Mouse (Mus musculus): Measurements from ENCODE around the gene Snx32.

Gene Snx32

GRCm38 (mm10) chr19:5457746-5458442 is 52.4 kb downstream of the Snx32 start, which contains the start of gene Ccdc85b:
Ccdc85b (minus strand) TSS chr19:5457894.
- no peak for DNase-seq (ENCODE audit: low read depth, low spot score)

GRCm38 (mm10) chr19:5456922-5457745 is 53.2 kb downstream of the Snx32 start:
- DNase-seq (ENCODE audit: low read depth, low spot score), result peak; percentile 91

GRCm38 (mm10) chr19:5456241-5456921 is 54.0 kb downstream of the Snx32 start:
- DNase-seq (ENCODE audit: low read depth, low spot score), result no peak

GRCm38 (mm10) chr19:5455568-5455967 is 54.8 kb downstream of the Snx32 start:
- no peak for DNase-seq (ENCODE audit: low read depth, low spot score)

GRCm38 (mm10) chr19:5455037-5455436 is 55.3 kb downstream of the Snx32 start:
- no peak for DNase-seq (ENCODE audit: low read depth, low spot score)

- no peak for DNase-seq (ENCODE audit: low read depth, low spot score)
Measured at GRCm38 (mm10) chr19:5451766-5452165, 58.6 kb downstream of the Snx32 start.

GRCm38 (mm10) chr19:5449673-5450072 is 60.7 kb downstream of the Snx32 start:
- no peak for DNase-seq (ENCODE audit: low read depth, low spot score)

- DNase-seq (ENCODE audit: low read depth, low spot score), result no peak
Measured at GRCm38 (mm10) chr19:5448354-5449150, 61.8 kb downstream of the Snx32 start.

- DNase-seq (ENCODE audit: low read depth, low spot score), result peak; percentile 84
Measured at GRCm38 (mm10) chr19:5447515-5448353, 62.6 kb downstream of the Snx32 start, which contains the start of gene Fosl1. Fosl1 (plus strand) TSS chr19:5447547.

- no peak for DNase-seq (ENCODE audit: low read depth, low spot score)
Measured at GRCm38 (mm10) chr19:5445747-5446146, 64.6 kb downstream of the Snx32 start.

GRCm38 (mm10) chr19:5444954-5445353 is 65.4 kb downstream of the Snx32 start:
- DNase-seq (ENCODE audit: low read depth, low spot score), result no peak

- DNase-seq (ENCODE audit: low read depth, low spot score), result no peak
Measured at GRCm38 (mm10) chr19:5444371-5444908, 65.9 kb downstream of the Snx32 start.

Measured in ES-CJ7 (cell line).